Mouse (Mus musculus) ES-E14 (cell line): Measurements from ENCODE around the gene Iqgap2. TPM values are rescaled to one million over a fixed set of nuclear protein-coding genes. Genes with fewer than 3 reads are reported as not detected.

Experiments used
- DNase-seq: peaks from one replicate; pipeline ENCODE4 v3.0.0-alpha.2; 2013; ENCODE audit warnings: low read depth, low spot score
- H3K27ac ChIP-seq: 2 replicates; pipeline ENCODE4 v1.5.1; 2012; ENCODE audit warnings: low read depth, mild to moderate bottlenecking, low read length, moderate library complexity, mixed read lengths; ENCODE audit not compliant: poor library complexity, insufficient read depth, severe bottlenecking
- H3K36me3 ChIP-seq: 2 replicates; pipeline ENCODE4 v1.6.1; 2012; ENCODE audit warnings: mild to moderate bottlenecking, low read length, moderate library complexity, mixed read lengths; ENCODE audit not compliant: control insufficient read depth, poor library complexity, insufficient read depth, severe bottlenecking
- H3K4me1 ChIP-seq, 2 experiments: fragments of 150-350 bp in 1 of 2; sonication (generic) in 1 of 2; 2 replicates each; pipeline ENCODE4 v1.6.1; 2012; ENCODE audit warnings: low read length in 2 of 2, mild to moderate bottlenecking in 1 of 2, mixed read lengths in 1 of 2; ENCODE audit not compliant: control insufficient read depth in 2 of 2, insufficient read depth in 2 of 2, poor library complexity in 1 of 2
- H3K4me3 ChIP-seq, 2 experiments: fragments of 150-350 bp in 1 of 2; sonication (generic) in 1 of 2; 2 replicates each; pipeline ENCODE4 v1.5.1; 2012; ENCODE audit warnings: low read length in 2 of 2, low read depth in 1 of 2, mild to moderate bottlenecking in 1 of 2, mixed read lengths in 1 of 2; ENCODE audit not compliant: insufficient read depth in 1 of 2, poor library complexity in 1 of 2, severe bottlenecking in 1 of 2
- H3K9ac ChIP-seq: 2 replicates; pipeline ENCODE4 v1.6.1; 2012; ENCODE audit warnings: low read depth, mild to moderate bottlenecking, low read length, mixed read lengths; ENCODE audit not compliant: poor library complexity, insufficient read depth, severe bottlenecking
- H3K9me3 ChIP-seq: fragments of 150-350 bp; sonication (generic); 2 replicates; pipeline ENCODE4 v1.6.1; 2012; ENCODE audit warnings: low read depth, mild to moderate bottlenecking, low read length; ENCODE audit not compliant: control insufficient read depth, insufficient read depth
- CHD2 ChIP-seq: IDR thresholded peaks from 2 replicates; pipeline ENCODE4 v1.6.1; 2014; ENCODE audit warnings: mild to moderate bottlenecking, low read depth, low read length, inconsistent platforms
- HCFC1 ChIP-seq: IDR thresholded peaks from 2 replicates; pipeline ENCODE4 v1.6.1; 2012; ENCODE audit warnings: low read length, inconsistent platforms, borderline replicate concordance; ENCODE audit not compliant: insufficient read depth
- MAFK ChIP-seq: IDR thresholded peaks from 2 replicates; pipeline ENCODE4 v1.6.1; 2014; ENCODE audit warnings: mild to moderate bottlenecking, low read depth, low read length, inconsistent platforms; ENCODE audit not compliant: insufficient read depth
- ZC3H11A ChIP-seq: IDR thresholded peaks from 2 replicates; pipeline ENCODE4 v1.6.1; 2012; ENCODE audit warnings: low read depth, mild to moderate bottlenecking, inconsistent platforms, low read length, borderline replicate concordance
- ZNF384 ChIP-seq: IDR thresholded peaks from 2 replicates; pipeline ENCODE4 v1.6.1; 2012; ENCODE audit warnings: low read depth, low read length, inconsistent platforms
- in situ Hi-C, 2 experiments: fragments of 600-800 bp; cut with MboI; formaldehyde crosslinking; loops; one replicate each; pipeline ENCODE4 v1.15.1; 2025; ENCODE audit warnings: low sequenced_read_pairs in 2 of 2, inconsistent platforms in 1 of 2; ENCODE audit not compliant: unreplicated experiment in 2 of 2
- total RNA-seq: library from RNA; depleted of rRNA; stranded (reverse); fragments of 300-350 nt; gene quantifications from 2 replicates; pipeline ENCODE4 v1.2.3, GENCODE M21; 2012

Gene Iqgap2
- total RNA-seq, 1 experiment = 15.0 TPM

GRCm38 (mm10) chr13:95868896-95869540, 22.7 kb downstream of the Iqgap2 start:
- no peak for DNase-seq

GRCm38 (mm10) chr13:95862201-95862600, 29.5 kb downstream of the Iqgap2 start:
- no peaks in the 10 kb centered on the region for H3K4me1 ChIP-seq
- no peak for DNase-seq
- no peak for TF ChIP-seq ZC3H11A
- TF ChIP-seq CHD2 = no peak
- H3K9me3 ChIP-seq = no peaks in the 10 kb centered on the region
- H3K4me3 ChIP-seq = no peak overlapping the region
- no peak overlapping the region for H3K9ac ChIP-seq
- H3K27ac ChIP-seq = no peak overlapping the region
- H3K36me3 ChIP-seq = no peaks in the 10 kb centered on the region
- in situ Hi-C loops = no loop called here

More at GRCm38 (mm10) chr13:95868896-95869540, 22.7 kb downstream of the Iqgap2 start:
- Histone ChIP-seq H3K9ac (no peak overlapping the region), H3K27ac (no peak overlapping the region), H3K4me3 (no peak overlapping the region), H3K36me3 (no peaks in the 10 kb centered on the region), H3K4me1 (peaks cover 0 to 2% of the 10 kb centered on the region in 2 experiments; a peak in 1 of 4 replicates), H3K9me3 (no peaks in the 10 kb centered on the region)
- in situ Hi-C loops = no loop called here
- no peak for TF ChIP-seq HCFC1
- TF ChIP-seq ZNF384 = no peak
- TF ChIP-seq MAFK = no peak

GRCm38 (mm10) chr13:95859271-95859670, 32.5 kb downstream of the Iqgap2 start:
- H3K4me1 ChIP-seq = no peaks in the 10 kb centered on the region
- H3K36me3 ChIP-seq = no peaks in the 10 kb centered on the region
- no peak for DNase-seq
- TF ChIP-seq CHD2 = no peak
- no peak for TF ChIP-seq ZNF384
- no peak for TF ChIP-seq MAFK
- no peak for TF ChIP-seq HCFC1
- no peak for TF ChIP-seq ZC3H11A
- in situ Hi-C loops = no loop called here
- H3K27ac ChIP-seq = no peak overlapping the region
- H3K9ac ChIP-seq = no peak overlapping the region
- no peaks in the 10 kb centered on the region for H3K9me3 ChIP-seq
- H3K4me3 ChIP-seq = no peak overlapping the region

GRCm38 (mm10) chr13:95858866-95859265, 32.9 kb downstream of the Iqgap2 start:
- no peak overlapping the region for H3K9ac ChIP-seq
- no peak overlapping the region for H3K27ac ChIP-seq
- DNase-seq = no peak
- TF ChIP-seq ZNF384 (no peak), MAFK (no peak)
- no peaks in the 10 kb centered on the region for H3K9me3 ChIP-seq
- H3K4me3 ChIP-seq = no peak overlapping the region
- in situ Hi-C loops = no loop called here
- H3K4me1 ChIP-seq = no peaks in the 10 kb centered on the region
- H3K36me3 ChIP-seq = no peaks in the 10 kb centered on the region

GRCm38 (mm10) chr13:95855537-95855936, 36.2 kb downstream of the Iqgap2 start:
- in situ Hi-C loops = no loop called here
- no peak for DNase-seq
- Histone ChIP-seq H3K27ac (no peak overlapping the region), H3K36me3 (no peaks in the 10 kb centered on the region), H3K4me1 (no peaks in the 10 kb centered on the region), H3K9me3 (no peaks in the 10 kb centered on the region), H3K4me3 (no peak overlapping the region), H3K9ac (no peak overlapping the region)
- TF ChIP-seq ZC3H11A = no peak
- no peak for TF ChIP-seq CHD2
